Mouse (Mus musculus) frontal cortex, postnatal 25 days (tissue): ENCODE data around the gene Pla2g3.

Experiments used
- DNase-seq, 2 experiments: peaks; one replicate each; pipeline ENCODE4 v3.0.0; 2022; ENCODE audit warnings: low spot score in 2 of 2

Pla2g3 gene

DNA sequence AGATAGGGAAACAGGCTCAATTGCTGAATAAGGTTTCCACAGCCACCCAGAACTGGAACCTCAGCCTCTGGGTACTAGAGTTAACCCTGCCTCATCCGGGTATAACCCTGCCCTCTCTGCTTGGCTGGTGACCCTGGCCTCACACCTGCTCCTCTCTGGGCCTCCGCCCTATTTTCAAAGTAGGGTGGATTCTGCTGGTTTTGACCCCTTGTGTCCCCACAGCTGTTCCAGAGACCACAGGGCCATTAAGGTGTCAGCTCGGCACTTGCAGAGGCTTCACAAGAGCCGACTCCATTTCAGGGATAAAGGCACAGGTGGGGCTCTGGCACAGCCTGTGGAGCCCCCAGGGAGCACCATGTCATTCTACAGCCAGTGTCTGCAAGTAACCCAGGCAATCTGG, 4.7 kb downstream of the Pla2g3 start:
- DNase-seq = no peak

DNA sequence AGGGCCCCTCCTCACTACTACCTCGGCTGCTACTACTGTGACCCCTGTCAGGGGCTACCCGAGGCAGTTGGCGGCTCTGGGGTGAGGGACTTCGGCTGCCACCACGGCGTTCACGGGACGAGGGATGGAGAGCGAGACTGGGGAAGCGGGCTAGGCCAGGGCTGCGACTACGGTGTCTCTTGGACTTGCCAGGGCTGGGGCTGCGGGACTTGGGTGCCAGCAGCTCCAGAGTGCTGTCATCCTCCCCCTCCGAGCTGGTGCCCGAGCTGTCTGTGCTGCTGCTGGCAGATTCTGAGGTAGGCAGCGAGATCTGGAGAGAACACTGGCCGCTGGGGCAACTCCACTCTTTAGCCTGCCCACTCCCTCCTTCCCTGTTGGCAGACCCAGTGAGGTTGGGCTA, 6.8 kb downstream of the Pla2g3 start:
- DNase-seq = no peak

DNA sequence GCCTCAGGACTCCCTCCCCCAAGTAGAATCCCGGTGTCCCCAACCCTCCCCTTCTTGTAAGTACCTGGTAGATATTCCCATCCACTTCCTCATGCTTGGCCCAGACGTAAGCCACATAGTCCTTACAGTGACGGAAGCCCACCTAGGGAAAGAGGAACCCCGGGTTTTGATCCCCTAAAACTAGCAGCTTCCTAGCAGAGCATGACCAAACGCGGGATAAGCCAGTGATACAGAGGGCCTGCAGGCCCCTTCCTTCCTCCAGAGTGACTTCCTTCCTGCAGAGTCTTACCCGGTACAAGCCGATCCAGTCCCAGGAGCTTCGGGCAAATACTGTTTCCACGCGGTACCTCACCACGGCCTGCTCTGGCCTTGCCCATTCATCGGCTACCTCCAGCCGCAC, 7.4 kb downstream of the Pla2g3 start:
- DNase-seq = no peak

DNA sequence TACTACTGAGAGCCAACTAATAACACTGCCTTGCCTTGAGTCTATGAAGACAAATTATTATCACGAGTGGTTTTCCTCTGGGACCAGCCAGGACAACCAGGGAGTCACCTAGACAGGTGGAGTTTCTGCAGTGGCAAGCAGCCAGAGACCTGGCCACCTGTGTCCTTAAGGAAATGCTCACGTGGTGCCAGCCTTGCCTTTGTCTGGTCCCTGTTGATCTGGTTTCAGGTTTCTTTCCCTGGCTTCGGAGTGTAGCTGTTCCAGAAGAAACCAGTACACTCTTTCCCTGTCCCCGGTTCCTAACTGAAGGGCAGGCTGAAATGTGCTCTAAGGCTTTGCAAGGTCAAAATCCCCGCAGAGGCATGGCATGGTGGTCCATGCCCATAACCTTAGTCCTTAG, 8.7 kb downstream of the Pla2g3 start:
- DNase-seq = no peak

DNA sequence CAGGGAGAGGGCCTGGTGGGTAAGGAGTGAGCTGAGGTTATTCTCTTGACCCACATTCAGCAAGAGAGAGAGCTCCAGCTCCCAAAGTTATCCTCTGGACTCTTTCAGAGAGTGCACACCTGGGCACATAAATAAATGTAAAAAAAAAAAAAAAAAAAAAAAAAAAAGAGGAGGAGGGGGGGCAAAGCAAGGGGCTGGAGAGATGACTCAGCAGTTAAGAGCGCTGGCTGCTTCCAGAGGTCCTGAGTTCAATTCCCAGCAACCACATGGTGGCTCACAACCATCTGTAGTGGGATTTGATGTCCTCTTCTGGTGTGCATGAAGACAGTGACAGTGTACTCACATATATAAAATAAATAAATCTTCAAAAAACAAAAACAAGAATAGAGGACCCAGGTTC, 9.2 kb downstream of the Pla2g3 start:
- no peak for DNase-seq

DNA sequence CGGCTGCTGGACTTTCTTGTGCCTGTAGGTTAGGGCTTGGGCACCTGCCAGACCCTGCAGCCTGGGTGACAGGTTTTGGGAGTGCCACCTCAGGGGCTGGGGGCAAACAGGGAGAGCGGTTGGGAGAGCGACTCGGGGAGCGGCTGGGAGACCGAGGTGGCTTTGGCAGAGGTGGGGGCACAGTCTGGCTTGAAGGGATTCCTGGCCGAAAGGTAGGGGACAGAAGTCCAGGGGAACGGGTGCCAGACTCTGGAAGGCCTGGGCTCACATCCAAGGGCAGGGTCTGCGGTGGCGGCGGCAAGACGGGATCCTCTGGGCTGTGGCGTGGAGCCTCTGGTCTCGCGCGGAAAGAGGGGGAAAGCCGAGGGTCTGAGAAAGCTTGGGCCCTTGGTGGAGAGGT, 14.0 kb downstream of the Pla2g3 start:
- no peak for DNase-seq

DNA sequence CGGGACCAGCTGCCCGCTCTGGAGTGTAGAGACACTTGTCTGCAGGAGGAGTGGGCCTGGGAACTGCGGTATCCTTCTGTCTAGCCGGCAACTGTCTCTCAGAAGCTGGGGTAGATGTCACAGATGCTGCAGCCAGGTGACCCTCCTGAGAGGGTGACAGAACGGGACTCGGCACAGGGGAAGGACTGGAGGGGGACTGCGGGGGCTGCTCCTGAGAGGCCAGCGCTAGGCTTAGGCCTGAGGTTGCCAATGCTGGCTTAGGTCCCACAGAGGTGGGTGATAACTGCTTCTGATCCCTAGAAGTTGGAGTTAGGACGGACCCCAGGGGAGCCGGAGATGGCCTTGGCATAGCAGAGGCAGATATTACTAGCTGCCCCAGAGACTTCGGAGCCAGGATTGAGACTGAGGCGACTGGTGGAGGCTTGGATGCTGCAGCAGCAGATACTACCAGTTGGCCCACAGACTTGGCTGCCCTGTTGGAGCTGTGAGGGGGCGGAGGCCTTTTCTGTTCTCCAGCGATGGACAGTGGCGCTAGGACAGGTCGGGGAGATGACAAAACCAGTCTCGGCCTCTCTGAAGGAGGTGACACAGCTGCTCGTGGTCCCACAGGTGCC, 14.5 kb downstream of the Pla2g3 start:
- no peak for DNase-seq

DNA sequence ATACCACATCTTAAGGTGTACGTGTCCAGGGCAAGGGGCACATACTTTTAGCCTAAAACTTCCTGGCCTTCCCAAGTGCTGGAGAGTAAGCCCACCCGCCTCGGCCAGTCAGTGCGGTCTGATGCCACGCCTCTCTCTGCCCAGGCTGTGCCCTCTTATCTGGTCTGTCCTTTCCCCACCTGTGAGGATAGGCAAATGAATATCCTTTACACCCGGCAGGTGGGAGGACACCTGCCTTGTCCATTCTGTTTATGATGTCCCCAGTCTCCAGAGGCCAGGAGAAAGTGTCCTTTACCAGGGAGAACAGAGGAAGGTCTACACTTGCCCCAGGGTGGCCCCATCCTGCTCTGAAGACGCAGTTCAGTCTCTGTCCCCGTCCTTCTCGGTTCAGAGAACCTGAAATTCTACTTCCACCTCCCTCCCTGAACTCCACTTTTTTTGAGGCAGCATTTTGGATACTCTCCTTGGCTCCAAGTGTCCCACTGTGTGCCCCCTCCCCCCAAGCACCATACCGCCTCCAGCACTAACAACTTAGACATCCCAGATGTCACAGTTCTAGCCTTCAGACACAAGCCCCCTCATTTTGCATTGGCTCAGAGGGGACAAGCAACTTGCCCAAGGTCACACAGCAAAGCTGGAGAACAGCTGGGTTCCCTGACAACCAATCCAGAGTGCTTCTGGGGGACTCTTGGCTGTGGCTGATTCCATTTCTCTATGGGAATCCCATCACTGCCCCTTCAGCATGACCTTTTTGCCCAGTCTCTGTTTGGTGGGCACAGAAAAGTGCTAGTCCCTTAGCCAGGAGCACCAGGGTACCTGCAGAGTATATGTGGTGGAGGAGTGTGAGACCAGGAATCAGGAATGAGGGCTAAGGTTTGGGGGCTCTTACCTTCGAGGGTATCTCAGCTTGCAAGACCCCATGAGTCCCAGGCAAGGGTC, 15.9 kb downstream of the Pla2g3 start:
- no peak for DNase-seq

DNA sequence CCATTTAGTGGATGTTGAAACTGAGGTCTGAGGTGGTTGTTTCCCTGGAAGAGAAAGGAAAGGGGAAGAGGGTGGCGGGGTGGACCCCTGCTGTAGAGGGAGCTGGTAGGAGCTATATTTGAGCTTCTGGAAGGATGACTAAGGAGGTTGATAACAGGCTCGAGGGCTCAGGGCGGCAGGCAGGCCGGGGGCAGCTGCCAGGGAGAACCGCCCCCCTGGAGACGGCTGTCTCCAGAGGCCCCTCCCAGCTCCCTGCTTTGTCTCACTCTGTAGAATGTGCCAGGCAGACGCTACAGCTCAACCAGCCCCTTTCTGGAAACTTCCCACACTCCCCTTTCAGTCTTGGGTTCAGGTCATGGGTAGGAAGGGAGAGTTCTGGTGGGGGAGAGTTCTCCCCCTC, 20.1 kb downstream of the Pla2g3 start:
- DNase-seq = no peak

DNA sequence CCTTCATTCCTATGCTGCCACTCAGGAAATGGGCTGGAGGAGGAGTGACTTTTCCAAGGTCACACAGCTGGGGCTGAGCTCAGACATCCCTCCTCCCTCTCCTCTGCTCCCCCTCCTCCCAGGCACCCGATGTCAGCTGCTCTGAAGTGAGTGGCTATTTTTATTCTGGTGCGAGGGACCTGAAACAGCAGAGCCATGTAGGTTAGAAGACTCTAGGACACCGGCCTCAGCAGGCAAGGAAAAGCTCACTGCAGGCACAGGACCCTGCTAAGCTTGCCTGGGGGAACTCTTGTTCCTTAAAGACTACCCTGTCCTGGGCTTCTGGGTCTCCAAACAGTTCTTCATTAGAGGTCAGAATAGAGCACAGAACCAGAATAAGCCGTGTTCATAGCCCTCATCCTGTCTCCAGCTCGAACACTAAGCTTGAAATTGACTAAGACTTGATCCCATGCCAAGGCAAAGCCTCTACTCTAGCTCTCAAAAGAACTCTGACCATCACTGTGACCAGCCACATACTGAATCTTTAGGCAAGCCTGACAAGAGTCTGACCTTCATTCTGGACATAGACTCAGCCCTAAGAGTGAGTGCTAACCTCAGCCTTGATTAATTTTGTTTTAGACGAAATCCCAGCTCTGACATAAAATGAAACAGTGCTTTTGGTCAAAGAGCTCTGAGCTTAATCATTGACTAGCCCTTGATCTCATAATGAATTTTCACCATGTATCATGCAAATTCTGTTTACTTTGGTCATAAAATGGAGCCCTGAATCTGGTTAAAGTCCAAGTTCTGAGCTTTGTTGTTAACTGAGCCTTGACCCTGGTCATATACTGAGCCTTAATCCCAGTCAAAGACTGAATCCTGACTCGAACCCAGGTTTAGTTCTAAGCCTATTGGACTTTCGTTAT, 21.3 kb downstream of the Pla2g3 start:
- no peak for DNase-seq

DNA sequence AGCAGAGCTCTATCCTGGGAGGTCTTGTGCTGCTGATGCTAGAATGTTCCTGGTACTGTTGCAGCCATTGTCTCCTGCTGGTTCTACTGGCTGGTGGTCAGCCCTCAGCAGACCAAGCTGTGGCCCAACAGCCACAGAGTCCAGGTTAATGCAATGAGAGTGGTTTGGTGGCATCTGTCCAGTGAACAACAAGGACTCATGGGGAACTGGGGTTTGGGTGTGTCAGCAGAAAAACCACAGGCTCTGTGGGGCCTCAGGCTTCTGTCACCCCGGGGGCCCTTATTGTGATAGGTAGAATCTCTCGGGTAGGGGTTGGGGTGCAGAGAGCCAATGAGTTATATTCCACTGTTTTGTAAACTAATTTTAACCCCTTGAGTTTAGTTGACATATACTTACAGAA, 22.2 kb downstream of the Pla2g3 start:
- no peak for DNase-seq

DNA sequence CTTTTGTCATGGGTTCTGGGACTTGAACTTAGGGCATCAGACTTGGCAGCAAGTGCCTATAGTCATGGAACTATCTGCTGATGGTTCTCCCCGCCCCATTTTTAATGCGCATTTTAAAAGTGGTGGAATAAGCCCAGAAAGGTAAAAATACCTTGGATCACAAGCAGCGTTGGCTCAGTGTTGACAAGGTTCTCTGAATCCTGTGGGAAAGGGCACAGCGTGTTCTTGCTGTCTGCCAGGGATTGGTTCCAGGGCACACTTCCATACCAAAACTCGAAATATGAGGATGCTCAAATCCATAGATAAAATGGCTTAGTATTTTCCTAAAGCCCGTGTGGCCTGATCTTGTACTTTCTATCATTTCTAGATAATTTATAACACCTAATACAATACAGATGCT, 25.2 kb downstream of the Pla2g3 start:
- no peak for DNase-seq

DNA sequence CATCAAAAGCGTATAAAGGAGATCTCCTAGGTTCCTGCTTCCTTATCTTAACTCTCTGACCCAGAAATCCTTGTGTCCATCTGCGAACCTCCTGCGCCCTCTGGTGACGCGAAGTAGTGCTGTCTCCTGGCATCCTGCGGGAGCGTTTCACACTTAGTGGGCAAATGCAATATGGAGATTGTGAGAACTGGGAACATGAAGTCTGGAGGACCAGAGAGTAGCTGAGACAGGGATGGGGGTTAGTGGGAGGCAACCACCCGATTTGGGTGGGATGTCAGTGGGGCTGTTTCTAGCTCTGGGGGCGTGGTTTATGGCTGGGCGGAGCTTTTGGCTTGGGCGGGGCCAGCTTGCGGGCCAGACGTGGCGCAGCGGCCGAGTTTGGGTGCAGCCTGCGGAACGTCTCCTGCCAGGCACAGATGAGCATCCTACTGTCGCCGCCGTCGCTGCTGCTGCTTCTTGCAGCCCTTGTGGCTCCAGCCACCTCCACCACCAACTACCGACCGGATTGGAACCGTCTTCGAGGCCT, 26.5 kb downstream of the Pla2g3 start, which contains the start of gene Selenom:
Gene Selenom (plus strand): TSS at position 156 of the 526 bp plus-strand sequence.
- DNase-seq = peak; percentile 82 to 83

DNA sequence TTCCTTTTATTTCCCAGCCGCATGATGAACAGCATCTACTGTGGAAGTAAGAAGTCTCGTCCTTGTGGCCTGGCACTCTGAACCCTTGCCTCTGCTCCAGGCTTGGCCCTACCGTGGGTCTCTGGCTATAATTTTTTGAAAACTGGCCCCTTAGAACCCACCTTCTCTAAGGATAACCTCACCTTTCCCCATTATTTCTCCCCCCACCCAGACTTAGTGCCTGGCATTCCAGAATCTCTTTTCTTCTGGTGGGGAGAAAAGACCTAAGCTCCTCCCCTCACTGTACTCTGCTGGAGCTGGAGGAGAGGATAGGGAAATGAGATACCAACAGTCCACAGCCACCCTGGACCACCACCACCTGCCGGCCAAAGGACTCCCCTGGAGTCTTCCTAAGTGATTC, 27.1 kb downstream of the Pla2g3 start:
- DNase-seq = no peak

DNA sequence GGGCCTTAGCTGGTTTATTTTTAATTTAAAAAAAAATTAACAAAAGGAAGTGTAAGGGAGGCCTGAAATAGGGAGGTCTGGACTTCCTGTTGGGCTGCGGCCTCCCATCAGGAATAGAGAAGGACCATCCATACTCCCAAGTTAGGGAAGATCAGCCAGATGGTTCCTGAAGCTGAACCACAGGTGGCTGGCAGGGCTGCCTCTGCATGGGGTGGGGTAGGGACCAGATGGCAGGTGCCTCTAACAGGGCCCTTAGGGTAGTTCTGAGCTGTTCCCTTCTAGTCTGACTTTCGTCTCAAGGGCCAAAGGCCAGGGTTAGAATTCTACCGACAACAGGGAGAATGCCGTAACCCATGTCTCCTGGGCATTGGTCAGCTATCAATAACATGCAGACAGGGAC, 27.6 kb downstream of the Pla2g3 start:
- DNase-seq = no peak

DNA sequence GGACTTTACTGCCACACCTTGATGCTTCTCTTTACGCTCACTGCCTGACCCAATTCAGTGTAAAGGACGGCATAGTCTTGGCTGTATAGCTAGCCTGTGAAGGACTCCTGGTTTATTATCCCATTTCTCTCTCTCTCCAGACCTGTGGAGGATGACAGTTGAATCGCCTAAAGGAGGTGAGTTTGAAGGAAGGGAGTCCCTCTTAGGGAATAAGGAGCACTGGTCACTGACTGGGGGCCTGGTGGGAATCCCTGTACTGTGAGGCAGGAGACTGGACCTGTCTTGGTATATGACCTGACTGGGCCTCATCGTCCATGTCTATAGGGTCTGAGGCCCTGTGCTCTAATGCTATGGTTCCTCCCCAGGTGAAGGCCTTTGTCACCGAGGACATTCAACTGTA, 28.0 kb downstream of the Pla2g3 start:
- no peak for DNase-seq

DNA sequence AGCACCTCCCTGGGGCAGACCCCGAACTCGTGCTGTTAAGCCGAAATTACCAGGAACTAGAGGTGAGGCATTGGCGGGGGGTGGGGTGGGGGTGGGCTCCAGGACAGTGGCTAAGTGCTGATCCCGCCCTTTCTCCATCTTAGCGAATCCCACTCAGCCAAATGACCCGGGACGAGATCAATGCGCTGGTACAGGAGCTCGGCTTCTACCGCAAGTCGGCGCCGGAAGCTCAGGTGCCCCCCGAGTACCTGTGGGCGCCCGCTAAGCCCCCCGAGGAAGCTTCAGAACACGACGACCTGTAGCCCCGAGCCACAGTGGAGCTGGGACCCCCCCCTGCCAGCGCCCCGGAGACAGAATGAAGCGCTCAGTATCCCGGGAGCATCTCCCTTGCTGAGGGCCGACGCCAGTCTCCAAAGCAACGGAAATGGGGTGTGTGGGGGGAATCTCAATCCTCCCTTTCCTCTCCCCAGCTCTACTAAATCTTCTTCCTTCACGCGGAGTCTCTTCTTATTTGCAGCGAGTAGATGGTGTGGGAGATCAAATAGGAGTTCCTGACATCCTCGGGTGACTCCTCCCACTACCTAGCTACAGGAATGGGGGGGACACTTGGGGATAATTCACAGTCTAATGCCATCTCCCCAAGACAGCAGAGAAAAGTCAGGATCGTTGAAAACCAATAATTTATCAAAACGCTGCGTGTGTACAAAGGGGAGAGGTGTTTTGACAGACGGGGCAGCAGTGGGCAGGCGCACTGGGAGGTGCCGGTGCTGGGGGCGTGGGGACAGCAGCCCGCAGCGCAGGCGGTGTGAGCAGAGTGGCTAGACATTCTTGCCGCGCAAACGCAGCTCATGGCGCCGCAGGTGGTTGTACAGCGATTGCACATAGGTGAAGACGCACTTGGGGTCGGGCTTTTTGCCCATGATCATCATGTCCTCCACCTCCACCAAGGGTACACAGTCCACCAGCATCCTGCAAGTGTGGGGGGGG, 29.1 kb downstream of the Pla2g3 start:
- DNase-seq = no peak

DNA sequence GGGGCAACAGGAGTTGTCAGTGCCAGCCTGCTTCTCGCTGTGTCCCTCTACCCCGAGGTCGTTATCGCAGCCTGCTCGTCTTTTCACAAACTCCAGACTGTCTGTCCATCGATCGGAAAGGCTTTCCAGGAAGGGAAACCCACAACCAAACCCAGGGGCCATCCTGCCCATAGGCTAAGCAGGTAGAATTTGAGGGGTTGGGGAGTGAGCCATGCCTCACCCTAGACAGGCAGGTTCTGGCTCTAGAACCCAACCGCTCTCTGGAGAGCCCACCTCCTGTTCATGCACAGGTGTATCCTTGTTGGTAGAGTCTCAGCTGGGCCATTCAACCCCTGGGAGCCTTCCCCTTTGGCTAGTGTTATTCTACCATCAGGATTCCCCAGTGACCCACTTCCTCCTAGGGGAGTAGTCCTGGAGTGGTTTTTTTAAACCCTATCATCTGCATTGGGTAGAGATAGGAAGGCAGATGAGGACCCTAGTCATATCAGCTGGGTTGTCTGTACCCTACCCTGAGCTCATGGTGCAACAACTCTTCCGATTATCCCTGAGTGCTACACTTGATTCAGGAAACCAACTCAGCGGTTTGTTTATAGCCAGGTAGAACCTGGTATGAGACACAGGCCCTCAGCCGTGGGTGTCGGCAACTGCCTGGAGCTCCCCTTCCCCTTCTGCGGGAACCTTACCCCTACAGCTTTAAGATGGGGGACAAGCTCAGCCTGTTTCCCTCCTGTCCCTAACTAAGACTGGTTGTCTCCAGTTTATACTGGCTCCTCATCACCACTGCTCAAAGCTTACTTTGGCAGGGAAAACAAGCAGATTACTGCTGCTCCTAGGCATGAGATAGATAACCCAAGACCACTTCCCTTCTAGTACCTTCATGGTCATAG, 30.0 kb downstream of the Pla2g3 start:
- DNase-seq = no peak

DNA sequence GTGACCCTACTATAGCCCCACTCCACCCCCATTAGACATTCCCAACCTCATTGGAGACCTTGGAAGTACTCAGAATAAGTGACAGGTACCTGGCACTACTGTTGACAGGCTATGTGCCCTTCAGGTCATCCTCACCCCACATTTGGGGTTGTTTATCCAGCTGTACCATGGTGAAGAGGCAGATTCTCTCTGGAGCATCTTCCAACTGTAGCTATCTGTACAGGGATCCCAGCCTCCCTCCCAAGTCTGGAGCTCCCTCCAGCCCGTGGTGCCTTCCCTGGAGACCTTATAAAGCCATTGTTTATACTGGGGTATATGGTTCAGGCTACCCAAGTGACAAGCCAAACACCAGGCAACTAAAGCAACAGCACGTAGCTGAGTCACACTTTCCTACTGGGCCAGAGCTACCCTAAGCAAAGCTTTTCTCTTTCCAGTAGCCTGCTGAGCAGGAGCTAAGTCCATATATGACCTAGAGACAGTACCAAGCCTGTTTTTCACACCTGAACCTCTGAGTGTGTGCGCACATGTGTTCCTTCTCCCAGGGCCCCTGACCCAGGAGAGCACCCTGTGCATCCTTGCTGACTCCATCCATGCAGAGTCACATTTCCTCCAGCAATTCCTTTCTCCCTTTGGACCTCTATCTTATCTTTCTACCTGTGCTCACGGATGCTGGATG, 31.1 kb downstream of the Pla2g3 start:
- no peak for DNase-seq
